Mouse (Mus musculus) stomach, embryonic 15.5 days (tissue): Measurements from ENCODE around the gene Rexo5. TPM values are rescaled to one million over a fixed set of nuclear protein-coding genes. Genes with fewer than 3 reads are reported as not detected.

Experiments
- ATAC-seq: fragments of 200-750 bp; cut with Nextera tagmentation; 2 replicates; pipeline ENCODE4 v1.8.0; 2017; ENCODE audit warnings: low read depth, moderate number of reproducible peaks, moderate TSS enrichment; ENCODE audit not compliant: insufficient read depth, low FRiP score
- H3K27ac ChIP-seq: fragments of 300-500 bp; sonication (generic); 2 replicates; pipeline ENCODE4 v1.5.1; 2015; ENCODE audit warnings: mild to moderate bottlenecking, inconsistent platforms
- H3K27me3 ChIP-seq: fragments of 300-500 bp; sonication (generic); replicated peaks from 2 replicates; pipeline ENCODE4 v1.6.1; 2015; ENCODE audit warnings: inconsistent platforms
- H3K36me3 ChIP-seq: fragments of 300-500 bp; sonication (generic); 2 replicates; pipeline ENCODE4 v1.6.1; 2015; ENCODE audit warnings: inconsistent platforms
- H3K4me1 ChIP-seq: fragments of 300-500 bp; sonication (generic); 2 replicates; pipeline ENCODE4 v1.6.1; 2015; ENCODE audit warnings: inconsistent platforms
- H3K4me2 ChIP-seq: fragments of 300-500 bp; sonication (generic); 2 replicates; pipeline ENCODE4 v1.6.1; 2015; ENCODE audit warnings: mild to moderate bottlenecking, inconsistent platforms
- H3K4me3 ChIP-seq: fragments of 300-500 bp; sonication (generic); replicated peaks from 2 replicates; pipeline ENCODE4 v1.5.1; 2015; ENCODE audit warnings: inconsistent platforms
- H3K9ac ChIP-seq: fragments of 300-500 bp; sonication (generic); 2 replicates; pipeline ENCODE4 v1.6.1; 2015; ENCODE audit warnings: inconsistent platforms
- H3K9me3 ChIP-seq: fragments of 300-500 bp; sonication (generic); 2 replicates; pipeline ENCODE4 v1.6.1; 2016; ENCODE audit warnings: inconsistent platforms
- WGBS: fragments of 180-500 bp; shearing (Covaris S2); methylation state at CpG from one replicate; pipeline ENCODE4 v1.1.7; 2015; 5-methylcytosine and 5-hydroxymethylcytosine counted together
- polyA plus RNA-seq: library from polyadenylated mRNA; unstranded; fragments of >200 nt; fragmentation: Nextera tagmentation; extraction: Ambion mirVana; gene quantifications from 2 replicates; pipeline ENCODE4 v1.2.1, GENCODE M21; 2015

The Rexo5 gene
- polyA plus RNA-seq, 1 experiment from 2014 or later, result 20.7 TPM

- H3K4me1 ChIP-seq, result no peaks in the 10 kb centered on the region
- ATAC-seq, result peak; percentile 84; the same call in 1 of the 2 replicates
- WGBS, result 88% methylated on average over 5 of the region's 5 CpGs
- no peak overlapping the region for H3K4me3 ChIP-seq
- H3K4me2 ChIP-seq, result no peak overlapping the region
- H3K9me3 ChIP-seq, result no peaks in the 10 kb centered on the region
- H3K9ac ChIP-seq, result no peak overlapping the region
- H3K36me3 ChIP-seq, result peaks cover 22% of the 10 kb centered on the region; the same call in 1 of the 2 replicates
- H3K27ac ChIP-seq, result no peak overlapping the region
- no peaks in the 10 kb centered on the region for H3K27me3 ChIP-seq
Observed at GRCm38 (mm10) chr7:119784908-119785307, 8.9 kb upstream of the Rexo5 start.

GRCm38 (mm10) chr7:119789024-119789423 lies 4.8 kb upstream of the Rexo5 start:
- H3K9ac ChIP-seq, result no peak overlapping the region
- no peak for ATAC-seq
- H3K36me3 ChIP-seq, result peaks cover 18% of the 10 kb centered on the region; the same call in 1 of the 2 replicates
- H3K27ac ChIP-seq, result no peak overlapping the region
- H3K9me3 ChIP-seq, result no peaks in the 10 kb centered on the region
- 89% methylated on average over 3 of the region's 3 CpGs for WGBS
- no peak overlapping the region for H3K4me3 ChIP-seq
- no peak overlapping the region for H3K4me2 ChIP-seq
- H3K27me3 ChIP-seq, result no peaks in the 10 kb centered on the region
- H3K4me1 ChIP-seq, result no peaks in the 10 kb centered on the region

- peak overlapping the region; percentile 83 for H3K4me2 ChIP-seq
- H3K9ac ChIP-seq, result peak overlapping the region; percentile 74
- WGBS, result under 1% methylated on average over 21 of the region's 21 CpGs
- no peaks in the 10 kb centered on the region for H3K4me1 ChIP-seq
- H3K4me3 ChIP-seq, result peak overlapping the region; percentile 75
- H3K36me3 ChIP-seq, result 0 out of 2 replicates have a peak, but pooled peaks cover 2% of the 10 kb centered on the region
- H3K27me3 ChIP-seq, result no peaks in the 10 kb centered on the region
- H3K9me3 ChIP-seq, result no peaks in the 10 kb centered on the region
- ATAC-seq, result peak; percentile 63; the same call in 1 of the 2 replicates
- peak overlapping the region; percentile 86 for H3K27ac ChIP-seq
Observed at GRCm38 (mm10) chr7:119794251-119794638, 439 bp downstream of the Rexo5 start.

- no peak for ATAC-seq
- no peak overlapping the region for H3K27ac ChIP-seq
- no peaks in the 10 kb centered on the region for H3K9me3 ChIP-seq
- H3K4me1 ChIP-seq, result no peaks in the 10 kb centered on the region
- no peak overlapping the region for H3K9ac ChIP-seq
- H3K4me3 ChIP-seq, result no peak overlapping the region; the same call in 1 of the 2 replicates
- H3K4me2 ChIP-seq, result peak overlapping the region; percentile 33
- H3K27me3 ChIP-seq, result no peaks in the 10 kb centered on the region
- no peaks in the 10 kb centered on the region for H3K36me3 ChIP-seq
Observed at GRCm38 (mm10) chr7:119795311-119795710, 1.5 kb downstream of the Rexo5 start.

- Histone ChIP-seq H3K36me3 (no peaks in the 10 kb centered on the region), H3K4me2 (no peak overlapping the region), H3K9ac (no peak overlapping the region), H3K9me3 (no peaks in the 10 kb centered on the region), H3K4me3 (no peak overlapping the region), H3K27me3 (no peaks in the 10 kb centered on the region), H3K4me1 (no peaks in the 10 kb centered on the region), H3K27ac (no peak overlapping the region)
- 92% methylated on average over 3 of the region's 3 CpGs for WGBS
- no peak for ATAC-seq
Observed at GRCm38 (mm10) chr7:119800488-119800887, 6.7 kb downstream of the Rexo5 start.

GRCm38 (mm10) chr7:119800991-119801390 lies 7.2 kb downstream of the Rexo5 start:
- 79% methylated on average over 3 of the region's 3 CpGs for WGBS
- Histone ChIP-seq H3K4me3 (no peak overlapping the region), H3K4me2 (no peak overlapping the region), H3K27me3 (no peaks in the 10 kb centered on the region), H3K27ac (no peak overlapping the region), H3K9me3 (no peaks in the 10 kb centered on the region), H3K36me3 (no peaks in the 10 kb centered on the region), H3K4me1 (no peaks in the 10 kb centered on the region), H3K9ac (no peak overlapping the region)
- no peak for ATAC-seq

- 91% methylated on average over 5 of the region's 5 CpGs for WGBS
- H3K27ac ChIP-seq, result no peak overlapping the region
- H3K36me3 ChIP-seq, result no peaks in the 10 kb centered on the region
- H3K4me1 ChIP-seq, result no peaks in the 10 kb centered on the region
- no peaks in the 10 kb centered on the region for H3K27me3 ChIP-seq
- no peaks in the 10 kb centered on the region for H3K9me3 ChIP-seq
- no peak for ATAC-seq
- no peak overlapping the region for H3K4me3 ChIP-seq
- H3K9ac ChIP-seq, result no peak overlapping the region
- no peak overlapping the region for H3K4me2 ChIP-seq
Observed at GRCm38 (mm10) chr7:119807396-119807795, 13.6 kb downstream of the Rexo5 start.

GRCm38 (mm10) chr7:119808723-119809122 lies 14.9 kb downstream of the Rexo5 start:
- no peaks in the 10 kb centered on the region for H3K9me3 ChIP-seq
- H3K4me1 ChIP-seq, result no peaks in the 10 kb centered on the region
- no peaks in the 10 kb centered on the region for H3K36me3 ChIP-seq
- no peak overlapping the region for H3K4me2 ChIP-seq
- no peak for ATAC-seq
- no peaks in the 10 kb centered on the region for H3K27me3 ChIP-seq
- H3K4me3 ChIP-seq, result no peak overlapping the region
- H3K9ac ChIP-seq, result no peak overlapping the region
- WGBS, result 88% methylated on average over 3 of the region's 3 CpGs
- no peak overlapping the region for H3K27ac ChIP-seq

- Histone ChIP-seq H3K27me3 (no peaks in the 10 kb centered on the region), H3K36me3 (0 out of 2 replicates have a peak, but pooled peaks cover 3% of the 10 kb centered on the region), H3K9ac (no peak overlapping the region), H3K27ac (no peak overlapping the region), H3K4me3 (no peak overlapping the region), H3K9me3 (no peaks in the 10 kb centered on the region), H3K4me1 (no peaks in the 10 kb centered on the region), H3K4me2 (no peak overlapping the region)
- no peak for ATAC-seq
- 95% methylated on average over 1 of the region's 1 CpGs for WGBS
Observed at GRCm38 (mm10) chr7:119835371-119835770, 41.6 kb downstream of the Rexo5 start.

- Histone ChIP-seq H3K4me3 (no peak overlapping the region), H3K4me1 (no peaks in the 10 kb centered on the region), H3K4me2 (no peak overlapping the region), H3K27me3 (no peaks in the 10 kb centered on the region), H3K9ac (no peak overlapping the region), H3K36me3 (no peaks in the 10 kb centered on the region), H3K27ac (no peak overlapping the region), H3K9me3 (no peaks in the 10 kb centered on the region)
- ATAC-seq, result no peak
- 92% methylated on average over 4 of the region's 4 CpGs for WGBS
Observed at GRCm38 (mm10) chr7:119835996-119836777, 42.4 kb downstream of the Rexo5 start.

- no peak overlapping the region for H3K27ac ChIP-seq
- H3K27me3 ChIP-seq, result no peaks in the 10 kb centered on the region
- H3K4me1 ChIP-seq, result no peaks in the 10 kb centered on the region
- no peaks in the 10 kb centered on the region for H3K9me3 ChIP-seq
- H3K4me2 ChIP-seq, result no peak overlapping the region
- no peak overlapping the region for H3K9ac ChIP-seq
- 96% methylated on average over 4 of the region's 4 CpGs for WGBS
- no peak for ATAC-seq
- H3K36me3 ChIP-seq, result 0 out of 2 replicates have a peak, but pooled peaks cover 7% of the 10 kb centered on the region
- no peak overlapping the region for H3K4me3 ChIP-seq
Observed at GRCm38 (mm10) chr7:119841820-119842449, 48.1 kb downstream of the Rexo5 start.

GRCm38 (mm10) chr7:119845541-119845940 lies 51.7 kb downstream of the Rexo5 start:
- Histone ChIP-seq H3K4me1 (no peaks in the 10 kb centered on the region), H3K27me3 (no peaks in the 10 kb centered on the region), H3K27ac (no peak overlapping the region), H3K9ac (no peak overlapping the region), H3K9me3 (no peaks in the 10 kb centered on the region), H3K4me2 (no peak overlapping the region), H3K4me3 (no peak overlapping the region), H3K36me3 (peaks cover 9% of the 10 kb centered on the region; the same call in 1 of the 2 replicates)
- no peak for ATAC-seq
- 81% methylated on average over 2 of the region's 2 CpGs for WGBS
